ENCODE assay signal across 8 mouse cellular contexts in the genomic region with DNA sequence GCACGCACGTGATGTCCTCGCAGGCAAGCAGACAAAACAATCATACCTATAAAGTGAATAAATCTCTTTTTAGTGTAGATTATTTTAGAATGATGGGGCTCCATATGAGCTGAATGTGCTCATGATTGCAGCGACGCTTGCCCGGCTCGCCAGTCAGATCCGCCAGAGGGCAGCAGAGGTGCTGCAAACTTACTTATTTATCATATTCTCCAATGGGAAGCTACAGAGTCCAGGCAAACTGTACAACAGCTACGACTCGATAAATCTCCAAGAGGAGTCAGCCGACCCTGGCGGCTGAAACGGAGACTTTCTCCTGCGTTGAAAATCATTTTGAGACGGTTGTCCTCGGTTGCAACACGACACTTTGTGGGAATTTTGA. TPM values are rescaled to one million over a fixed set of nuclear protein-coding genes. Genes with fewer than 3 reads are reported as not detected.
DNase-seq lines count a peak whose midpoint lies in the region; ATAC-seq lines count a peak whose summit lies in the region.

No protein-coding gene starts in this region.

- H3K4me2 ChIP-seq in forebrain, embryonic 11.5 days (ENCODE audit: low read depth, low read length, severe bottlenecking) = peak overlapping the region; percentile 41
- H3K4me2 ChIP-seq in heart, embryonic 16.5 days (ENCODE audit: low read depth, low read length) = peak overlapping the region; percentile 90
- peak overlapping the region; percentile 85 for H3K4me2 ChIP-seq in liver, embryonic 15.5 days
- peak overlapping the region; percentile 64 for H3K4me2 ChIP-seq in neural tube, embryonic 12.5 days (replicated peaks)

- peak; percentile 39 for ATAC-seq in forebrain, embryonic 11.5 days (replicated peaks; ENCODE audit: low FRiP score)
- 0 out of 2 replicates have a peak, but pooled peaks have one; percentile 12 for ATAC-seq in heart, embryonic 16.5 days (replicated peaks; ENCODE audit: extremely low read depth, insufficient read depth, low FRiP score)
- ATAC-seq in liver, embryonic 15.5 days (ENCODE audit: insufficient read depth) = 0 out of 2 replicates have a peak, but pooled peaks have one; percentile 4
- peak; percentile 48 for ATAC-seq in neural tube, embryonic 12.5 days (ENCODE audit: low FRiP score, low read depth)

- H3K27me3 ChIP-seq in forebrain, embryonic 11.5 days (ENCODE audit: control insufficient read depth, insufficient read depth, low read length) = no peaks in the 10 kb centered on the region
- no peaks in the 10 kb centered on the region for H3K27me3 ChIP-seq in heart, embryonic 16.5 days (ENCODE audit: control insufficient read depth, insufficient read depth, low read length)
- no peaks in the 10 kb centered on the region for H3K27me3 ChIP-seq in liver, embryonic 15.5 days
- no peaks in the 10 kb centered on the region for H3K27me3 ChIP-seq in neural tube, embryonic 12.5 days (replicated peaks)

- peak; percentile 82 to 92 for DNase-seq in CD8-positive naive resting alpha-beta T cell, adult 2 months (ENCODE audit: low read depth in 2 of 2, low spot score in 2 of 2)
- peak; percentile 87 for DNase-seq in c-Kit-positive CD71-negative TER-119-negative erythroid progenitor cells, embryonic 14.5 days (ENCODE audit: low read depth)
- peak; percentile 92 for DNase-seq in forebrain, embryonic 11.5 days (ENCODE audit: low spot score)
- DNase-seq in kidney, postnatal 36 days = peak; percentile 86 to 93
- DNase-seq in telencephalon, adult 2 months (ENCODE audit: low read depth, low spot score) = peak; percentile 71

- 1% methylated on average over 17 of the region's 17 CpGs for whole genome bisulfite sequencing in forebrain, embryonic 11.5 days
- WGBS in heart, embryonic 16.5 days = under 1% methylated on average over 17 of the region's 17 CpGs
- WGBS in liver, embryonic 15.5 days (ENCODE audit: insufficient replicate concordance) = under 1% methylated on average over 17 of the region's 17 CpGs
- 2% methylated on average over 17 of the region's 17 CpGs for WGBS in neural tube, embryonic 12.5 days

- H3K36me3 ChIP-seq in forebrain, embryonic 11.5 days (ENCODE audit: control insufficient read depth, insufficient read depth, low read length) = no peaks in the 10 kb centered on the region
- H3K36me3 ChIP-seq in heart, embryonic 16.5 days (ENCODE audit: control insufficient read depth, insufficient read depth) = no peaks in the 10 kb centered on the region
- no peaks in the 10 kb centered on the region for H3K36me3 ChIP-seq in liver, embryonic 15.5 days (replicated peaks)
- no peaks in the 10 kb centered on the region for H3K36me3 ChIP-seq in neural tube, embryonic 12.5 days

- peak overlapping the region; percentile 24; the same call in 1 of the 2 replicates for H3K9ac ChIP-seq in forebrain, embryonic 11.5 days (ENCODE audit: low read length)
- H3K9ac ChIP-seq in heart, embryonic 16.5 days (ENCODE audit: low read length) = peak overlapping the region; percentile 69
- peak overlapping the region; percentile 48 for H3K9ac ChIP-seq in liver, embryonic 15.5 days
- 0 out of 2 replicates have a peak overlapping the region, but pooled peaks have one; percentile 29 for H3K9ac ChIP-seq in neural tube, embryonic 12.5 days

- H3K4me3 ChIP-seq in forebrain, embryonic 11.5 days (ENCODE audit: low read depth, low read length) = peak overlapping the region; percentile 79
- peak overlapping the region; percentile 97 for H3K4me3 ChIP-seq in heart, embryonic 16.5 days (ENCODE audit: low read length)
- H3K4me3 ChIP-seq in liver, embryonic 15.5 days (replicated peaks) = peak overlapping the region; percentile 87
- peak overlapping the region; percentile 60 for H3K4me3 ChIP-seq in neural tube, embryonic 12.5 days

- no peaks in the 10 kb centered on the region for H3K9me3 ChIP-seq in forebrain, embryonic 11.5 days (ENCODE audit: control insufficient read depth, low read length)
- 0 out of 2 replicates have a peak, but pooled peaks cover 3% of the 10 kb centered on the region for H3K9me3 ChIP-seq in heart, embryonic 16.5 days (replicated peaks; ENCODE audit: control insufficient read depth, low read length)
- no peaks in the 10 kb centered on the region for H3K9me3 ChIP-seq in liver, embryonic 15.5 days (replicated peaks)
- H3K9me3 ChIP-seq in neural tube, embryonic 12.5 days = no peaks in the 10 kb centered on the region

- no peaks in the 10 kb centered on the region; the same call in 1 of the 2 replicates for H3K4me1 ChIP-seq in forebrain, embryonic 11.5 days (replicated peaks; ENCODE audit: control insufficient read depth, insufficient read depth, low read length)
- H3K4me1 ChIP-seq in heart, embryonic 16.5 days (ENCODE audit: control insufficient read depth, insufficient read depth, low read length) = peaks cover 9% of the 10 kb centered on the region
- peaks cover 44% of the 10 kb centered on the region for H3K4me1 ChIP-seq in liver, embryonic 15.5 days (replicated peaks)
- H3K4me1 ChIP-seq in neural tube, embryonic 12.5 days = peaks cover 8% of the 10 kb centered on the region

- 0 out of 2 replicates have a peak overlapping the region, but pooled peaks have one; percentile 1 for H3K27ac ChIP-seq in forebrain, embryonic 11.5 days (ENCODE audit: low read depth, low read length)
- peak overlapping the region; percentile 80 for H3K27ac ChIP-seq in heart, embryonic 16.5 days (ENCODE audit: low read length)
- peak overlapping the region; percentile 83 for H3K27ac ChIP-seq in liver, embryonic 15.5 days (replicated peaks)
- no peak overlapping the region for H3K27ac ChIP-seq in neural tube, embryonic 12.5 days

RNA-seq across cellular contexts. Expression of a gene that starts 1.2 kb away (rescaled TPM):
- polyA plus RNA-seq in forebrain, embryonic 11.5 days (2014; fragmentation: Nextera tagmentation; extraction: Ambion mirVana) = 45.5 and 48.7 TPM in 2 replicates
- 21.8 and 22.0 TPM in 2 replicates for polyA plus RNA-seq in heart, embryonic 16.5 days (2015; fragmentation: Nextera tagmentation; extraction: Ambion mirVana)
- polyA plus RNA-seq in liver, embryonic 15.5 days (2015; fragmentation: Nextera tagmentation; extraction: Ambion mirVana) = 12.9 and 14.6 TPM in 2 replicates
- 41.2 and 43.6 TPM in 2 replicates for polyA plus RNA-seq in neural tube, embryonic 12.5 days (2016; fragmentation: Nextera tagmentation; extraction: Ambion mirVana)

RNA-seq across cellular contexts. Expression of a gene that starts 5.0 kb away (rescaled TPM):
- 0.20 TPM in 2 replicates for polyA plus RNA-seq in forebrain, embryonic 11.5 days (2014; fragmentation: Nextera tagmentation; extraction: Ambion mirVana)
- polyA plus RNA-seq in heart, embryonic 16.5 days (2015; fragmentation: Nextera tagmentation; extraction: Ambion mirVana) = 2.4 and 7.5 TPM in 2 replicates
- polyA plus RNA-seq in liver, embryonic 15.5 days (2015; fragmentation: Nextera tagmentation; extraction: Ambion mirVana) = 2.8 and 3.1 TPM in 2 replicates
- 0.08 and 0.13 TPM in 2 replicates for polyA plus RNA-seq in neural tube, embryonic 12.5 days (2016; fragmentation: Nextera tagmentation; extraction: Ambion mirVana)
